Mouse (Mus musculus) cerebellum, adult 11-12 months (tissue): Measurements from ENCODE around the gene Nhlh1.

Source experiments
- DNase-seq: peaks from one replicate; pipeline ENCODE4 v3.0.0; 2022

The Nhlh1 gene

GRCm38 (mm10) chr1:172015312-172015939 is 41.9 kb downstream of the Nhlh1 start:
- no peak for DNase-seq

- DNase-seq = no peak
Observed at GRCm38 (mm10) chr1:172014771-172015170, 42.6 kb downstream of the Nhlh1 start.

- DNase-seq = peak; percentile 51
Observed at GRCm38 (mm10) chr1:172012030-172012429, 45.3 kb downstream of the Nhlh1 start.

GRCm38 (mm10) chr1:172010042-172010824 is 47.1 kb downstream of the Nhlh1 start:
- no peak for DNase-seq

- DNase-seq = no peak
Observed at GRCm38 (mm10) chr1:172009406-172009805, 48.0 kb downstream of the Nhlh1 start.

GRCm38 (mm10) chr1:172008351-172008750 is 49.0 kb downstream of the Nhlh1 start:
- no peak for DNase-seq

- DNase-seq = no peak
Observed at GRCm38 (mm10) chr1:172007761-172008160, 49.6 kb downstream of the Nhlh1 start.
